Mouse (Mus musculus) T-helper 17 cell (primary cell): ENCODE measurements around the gene 4930503B20Rik.

ENCODE experiments used
- in situ Hi-C, 2 experiments: fragments of 300-600 bp; cut with MboI, MseI; formaldehyde crosslinking; loops; 1 replicate in 1 of 2; 2 replicates in 1 of 2; pipeline ENCODE4 v1.15.1; 2025; ENCODE audit warnings: high pct_unique_total_duplicates in 2 of 2

4930503B20Rik gene

GRCm38 (mm10) chr3:146599198-146599900, 51.8 kb downstream of the 4930503B20Rik start:
- in situ Hi-C loops: no loop called here

GRCm38 (mm10) chr3:146598411-146598810, 52.7 kb downstream of the 4930503B20Rik start:
- in situ Hi-C loops: no loop called here

- in situ Hi-C loops: no loop called here
These were observed 54.3 kb downstream of the 4930503B20Rik start for GRCm38 (mm10) chr3:146596864-146597263.

GRCm38 (mm10) chr3:146596387-146596786, 54.7 kb downstream of the 4930503B20Rik start:
- in situ Hi-C loops: no loop called here

GRCm38 (mm10) chr3:146595440-146595839, 55.7 kb downstream of the 4930503B20Rik start:
- in situ Hi-C loops: no loop called here
